Mouse (Mus musculus): ENCODE measurements around the gene Calr3. TPM values are rescaled to one million over a fixed set of nuclear protein-coding genes. Genes with fewer than 3 reads are reported as not detected.
A peak's percentile ranks its signal among the peaks of the same experiment; 100 is the strongest.

The Calr3 gene
- polyA plus RNA-seq, 1 experiment from 2014 or later: 1.1 TPM

GRCm38 (mm10) chr8:72385737-72386136 is 57.9 kb downstream of the Calr3 start:
- Histone ChIP-seq H3K4me2 (no peak overlapping the region), H3K9me3 (no peaks in the 10 kb centered on the region), H3K36me3 (peaks cover 98% of the 10 kb centered on the region), H3K27me3 (no peaks in the 10 kb centered on the region), H3K9ac (no peak overlapping the region), H3K4me1 (no peaks in the 10 kb centered on the region), H3K27ac (no peak overlapping the region), H3K4me3 (no peak overlapping the region)
- WGBS: 91% methylated on average over 2 of the region's 2 CpGs
- no peak for ATAC-seq (ENCODE audit: insufficient number of reproducible peaks, insufficient read depth, low FRiP score, low TSS enrichment, low read depth)

- no peak for ATAC-seq (ENCODE audit: insufficient number of reproducible peaks, insufficient read depth, low FRiP score, low TSS enrichment, low read depth)
- no peak overlapping the region for H3K4me2 ChIP-seq
- H3K9ac ChIP-seq: no peak overlapping the region
- no peaks in the 10 kb centered on the region for H3K4me1 ChIP-seq
- H3K9me3 ChIP-seq: no peaks in the 10 kb centered on the region
- no peaks in the 10 kb centered on the region for H3K27me3 ChIP-seq
- WGBS: 64% methylated on average over 5 of the region's 5 CpGs
- H3K4me3 ChIP-seq: no peak overlapping the region
- H3K36me3 ChIP-seq: peaks cover 99% of the 10 kb centered on the region
- H3K27ac ChIP-seq: no peak overlapping the region
Observed at GRCm38 (mm10) chr8:72382395-72382794, 61.3 kb downstream of the Calr3 start.

- peaks cover 99% of the 10 kb centered on the region for H3K36me3 ChIP-seq
- no peaks in the 10 kb centered on the region for H3K4me1 ChIP-seq
- no peak for ATAC-seq (ENCODE audit: insufficient number of reproducible peaks, insufficient read depth, low FRiP score, low TSS enrichment, low read depth)
Observed at GRCm38 (mm10) chr8:72380656-72381055, 63.0 kb downstream of the Calr3 start.

GRCm38 (mm10) chr8:72376900-72377299 is 66.8 kb downstream of the Calr3 start:
- Histone ChIP-seq H3K4me3 (no peak overlapping the region), H3K4me1 (no peaks in the 10 kb centered on the region), H3K27ac (no peak overlapping the region), H3K27me3 (no peaks in the 10 kb centered on the region), H3K9me3 (no peaks in the 10 kb centered on the region), H3K4me2 (no peak overlapping the region), H3K36me3 (peaks cover 97% of the 10 kb centered on the region), H3K9ac (no peak overlapping the region)
- 88% methylated on average over 2 of the region's 2 CpGs for WGBS
- no peak for ATAC-seq (ENCODE audit: insufficient number of reproducible peaks, insufficient read depth, low FRiP score, low TSS enrichment, low read depth)

More at GRCm38 (mm10) chr8:72380656-72381055, 63.0 kb downstream of the Calr3 start:
- Histone ChIP-seq H3K9ac (no peak overlapping the region), H3K27me3 (no peaks in the 10 kb centered on the region), H3K4me3 (no peak overlapping the region), H3K9me3 (no peaks in the 10 kb centered on the region), H3K4me2 (no peak overlapping the region), H3K27ac (no peak overlapping the region)
- WGBS: 87% methylated on average over 8 of the region's 8 CpGs

GRCm38 (mm10) chr8:72376309-72376708 is 67.4 kb downstream of the Calr3 start:
- Histone ChIP-seq H3K36me3 (peaks cover 97% of the 10 kb centered on the region), H3K9me3 (no peaks in the 10 kb centered on the region), H3K27me3 (no peaks in the 10 kb centered on the region), H3K4me1 (no peaks in the 10 kb centered on the region), H3K27ac (no peak overlapping the region), H3K4me2 (no peak overlapping the region), H3K9ac (no peak overlapping the region), H3K4me3 (no peak overlapping the region)
- no peak for ATAC-seq (ENCODE audit: insufficient number of reproducible peaks, insufficient read depth, low FRiP score, low TSS enrichment, low read depth)
- WGBS: 95% methylated on average over 5 of the region's 5 CpGs

GRCm38 (mm10) chr8:72375161-72375560 is 68.5 kb downstream of the Calr3 start:
- Histone ChIP-seq H3K27ac (0 out of 2 replicates have a peak overlapping the region, but pooled peaks have one; percentile 7), H3K4me2 (no peak overlapping the region), H3K4me3 (no peak overlapping the region), H3K4me1 (no peaks in the 10 kb centered on the region), H3K9me3 (no peaks in the 10 kb centered on the region), H3K9ac (no peak overlapping the region), H3K36me3 (peaks cover 97% of the 10 kb centered on the region), H3K27me3 (no peaks in the 10 kb centered on the region)
- WGBS: 85% methylated on average over 5 of the region's 5 CpGs
- ATAC-seq (ENCODE audit: insufficient number of reproducible peaks, insufficient read depth, low FRiP score, low TSS enrichment, low read depth): no peak

Small RNA genes within 50 kb of the gene (microRNA-seq; reads per million reads assigned to microRNA genes)
- not detected for gene Mir7068

Other genes starting within 250 kb of the Calr3 start
- not detected in 2 replicates for gene Cib3, start 231.0 kb downstream of the Calr3 start, polyA plus RNA-seq (2015; fragmentation: Nextera tagmentation; extraction: Ambion mirVana)
- not detected in 2 replicates for gene Gm11034, start 230.2 kb downstream of the Calr3 start, polyA plus RNA-seq (2015; fragmentation: Nextera tagmentation; extraction: Ambion mirVana)
- 75.3 and 78.1 TPM in 2 replicates for gene Fam32a, start 224.1 kb downstream of the Calr3 start, polyA plus RNA-seq (2015; fragmentation: Nextera tagmentation; extraction: Ambion mirVana)
- gene Ap1m1, start 203.9 kb downstream of the Calr3 start, polyA plus RNA-seq (2015; fragmentation: Nextera tagmentation; extraction: Ambion mirVana): 125 and 126 TPM in 2 replicates
- 26.9 and 55.7 TPM in 2 replicates for gene Gm10282, start 138.6 kb downstream of the Calr3 start, polyA plus RNA-seq (2015; fragmentation: Nextera tagmentation; extraction: Ambion mirVana)
- gene Klf2, start 124.8 kb downstream of the Calr3 start, polyA plus RNA-seq (2015; fragmentation: Nextera tagmentation; extraction: Ambion mirVana): 5.6 and 5.8 TPM in 2 replicates
- 65.1 and 66.9 TPM in 2 replicates for gene Eps15l1, start 22.4 kb downstream of the Calr3 start, polyA plus RNA-seq (2015; fragmentation: Nextera tagmentation; extraction: Ambion mirVana)
- 18.5 and 19.9 TPM in 2 replicates for gene 1700030K09Rik, start within 50 bp of the Calr3 start, polyA plus RNA-seq (2015; fragmentation: Nextera tagmentation; extraction: Ambion mirVana)
- gene Cherp, start 31.4 kb upstream of the Calr3 start, polyA plus RNA-seq (2015; fragmentation: Nextera tagmentation; extraction: Ambion mirVana): 70.7 and 74.0 TPM in 2 replicates
- 15.4 and 19.6 TPM in 2 replicates for gene Slc35e1, start 48.7 kb upstream of the Calr3 start, polyA plus RNA-seq (2015; fragmentation: Nextera tagmentation; extraction: Ambion mirVana)
- 20.1 and 20.4 TPM in 2 replicates for gene Med26, start 104.4 kb upstream of the Calr3 start, polyA plus RNA-seq (2015; fragmentation: Nextera tagmentation; extraction: Ambion mirVana)
- gene Smim7, start 127.2 kb upstream of the Calr3 start, polyA plus RNA-seq (2015; fragmentation: Nextera tagmentation; extraction: Ambion mirVana): 116 and 123 TPM in 2 replicates
- 14.5 and 15.3 TPM in 2 replicates for gene Tmem38a, start 128.2 kb upstream of the Calr3 start, polyA plus RNA-seq (2015; fragmentation: Nextera tagmentation; extraction: Ambion mirVana)
- gene Nwd1, start 202.8 kb upstream of the Calr3 start, polyA plus RNA-seq (2015; fragmentation: Nextera tagmentation; extraction: Ambion mirVana): 0.10 and 0.22 TPM in 2 replicates

All from embryonic facial prominence, embryonic 13.5 days (tissue).